Mouse (Mus musculus): ENCODE results near the gene Myl3.

Gene Myl3

DNA sequence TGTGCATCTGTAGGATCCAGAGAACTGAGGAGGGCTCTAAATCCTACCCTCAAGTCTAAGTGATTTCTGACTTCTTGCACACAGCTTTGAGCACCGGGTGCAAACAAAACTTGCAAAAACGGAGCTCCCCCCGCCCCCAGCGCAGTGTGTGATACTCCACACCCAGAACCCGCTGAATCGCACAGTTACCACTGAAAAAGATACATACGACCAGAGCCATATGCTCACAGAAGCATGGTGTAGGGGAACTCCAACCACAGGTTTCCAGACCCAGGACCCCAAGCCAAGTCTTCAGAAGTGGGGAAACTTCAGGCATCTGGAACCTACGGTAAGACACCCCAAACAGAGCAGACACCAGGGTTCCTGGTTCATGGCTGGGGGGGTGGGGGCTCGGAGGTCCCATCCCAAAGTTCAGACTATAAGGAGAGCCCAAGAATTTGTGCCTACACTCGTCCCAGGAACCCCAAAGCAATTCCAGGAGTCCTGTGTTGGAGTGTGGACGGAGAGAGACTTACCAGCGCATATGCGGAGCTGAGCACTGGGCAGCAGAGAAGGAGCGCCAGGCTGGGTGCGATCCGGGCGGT, at the start of gene Myl3:
TSS of gene Myl3 (plus strand) at position 151 of the 584 bp plus-strand sequence.
- no peak for DNase-seq (ENCODE audit: low read depth, low spot score)

DNA sequence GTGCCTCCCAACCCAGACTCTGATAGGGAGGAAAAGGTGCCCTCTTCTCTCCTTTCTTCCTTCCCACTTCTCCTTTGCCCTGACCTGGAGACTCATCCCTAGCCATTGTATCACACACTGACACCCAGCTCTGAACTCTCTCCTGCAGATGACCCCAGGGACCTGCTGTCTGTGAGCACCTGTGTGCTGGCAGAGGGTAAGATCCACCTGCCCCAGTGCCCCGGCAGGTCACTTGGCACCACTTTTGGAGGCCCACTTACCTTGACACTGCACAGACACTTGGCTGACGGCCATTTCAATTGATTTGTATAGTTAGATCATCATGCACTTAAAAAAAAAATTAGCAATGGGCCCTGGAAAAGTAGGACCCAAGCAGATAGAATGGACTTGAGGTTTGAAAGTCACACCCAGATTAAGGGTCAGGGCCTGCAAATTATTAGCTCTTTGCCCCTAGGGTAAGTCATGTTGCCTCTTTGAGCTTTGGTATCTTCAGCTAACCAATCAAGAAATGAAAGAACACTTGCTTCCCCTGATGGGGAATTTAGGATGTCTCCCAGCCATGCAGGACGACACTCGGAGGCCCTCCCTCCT, 46.4 kb upstream of the Myl3 start:
- DNase-seq (ENCODE audit: low read depth, low spot score): no peak

DNA sequence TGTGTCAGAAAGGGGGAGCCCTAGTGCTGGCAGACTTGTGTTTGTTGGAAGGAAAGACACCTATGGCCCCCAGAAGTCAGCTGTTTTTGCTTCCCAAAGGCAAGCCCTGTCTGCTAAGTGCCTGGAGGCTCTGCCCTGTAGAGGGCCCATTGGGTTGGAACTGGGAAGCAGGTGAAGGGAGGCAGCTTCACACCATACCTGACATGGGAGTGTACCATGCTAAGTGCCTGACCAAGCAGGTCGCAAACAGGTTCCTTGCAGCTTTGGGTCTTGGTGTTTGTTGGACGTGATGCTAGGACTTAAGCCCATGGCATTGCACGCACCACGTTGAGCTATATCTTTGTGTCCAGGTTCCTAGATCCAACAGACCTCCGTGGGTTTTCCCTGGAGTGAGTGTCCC, 45.2 kb upstream of the Myl3 start:
- no peak for DNase-seq (ENCODE audit: low read depth, low spot score)

DNA sequence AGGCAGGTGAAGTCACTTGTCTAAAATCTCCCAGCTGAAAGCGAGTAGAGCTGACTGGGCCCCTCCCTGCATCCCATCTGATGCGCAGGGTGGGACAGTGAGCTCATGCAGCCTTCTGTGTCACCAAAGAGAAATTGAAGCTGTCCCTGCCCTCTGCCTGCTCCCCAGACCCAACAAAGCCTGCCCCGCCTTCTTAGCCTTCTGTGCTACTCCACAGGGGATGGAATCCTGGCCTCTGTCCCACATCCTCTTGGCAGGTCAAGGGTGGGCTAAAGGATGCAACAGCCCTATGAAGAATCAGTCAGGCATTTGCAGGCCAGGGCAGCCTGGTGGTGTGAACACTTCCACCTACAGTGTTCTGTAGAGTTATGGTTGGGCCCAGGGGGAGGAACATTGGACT, 44.2 kb upstream of the Myl3 start:
- DNase-seq (ENCODE audit: low read depth, low spot score): peak; percentile 62

DNA sequence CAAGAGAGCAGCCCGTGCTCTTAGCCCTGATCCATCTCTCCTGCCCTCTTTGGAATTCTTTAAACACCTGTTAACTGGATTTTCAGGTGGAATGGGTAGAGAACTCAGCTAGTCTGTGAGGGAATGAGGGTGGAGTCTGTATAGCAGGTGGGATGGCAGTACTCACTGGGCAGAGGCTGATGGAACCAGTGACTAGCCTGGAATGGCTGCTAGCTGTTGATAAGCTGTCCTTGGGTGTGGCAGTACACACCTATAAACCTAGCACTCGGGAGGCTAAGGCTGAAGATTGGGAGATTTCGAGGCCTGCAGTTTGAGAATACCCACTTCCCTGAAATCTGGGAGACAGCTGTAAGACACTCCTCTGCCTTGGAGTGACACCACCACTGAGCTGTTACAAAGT, 42.1 kb upstream of the Myl3 start:
- DNase-seq (ENCODE audit: low read depth, low spot score): no peak

DNA sequence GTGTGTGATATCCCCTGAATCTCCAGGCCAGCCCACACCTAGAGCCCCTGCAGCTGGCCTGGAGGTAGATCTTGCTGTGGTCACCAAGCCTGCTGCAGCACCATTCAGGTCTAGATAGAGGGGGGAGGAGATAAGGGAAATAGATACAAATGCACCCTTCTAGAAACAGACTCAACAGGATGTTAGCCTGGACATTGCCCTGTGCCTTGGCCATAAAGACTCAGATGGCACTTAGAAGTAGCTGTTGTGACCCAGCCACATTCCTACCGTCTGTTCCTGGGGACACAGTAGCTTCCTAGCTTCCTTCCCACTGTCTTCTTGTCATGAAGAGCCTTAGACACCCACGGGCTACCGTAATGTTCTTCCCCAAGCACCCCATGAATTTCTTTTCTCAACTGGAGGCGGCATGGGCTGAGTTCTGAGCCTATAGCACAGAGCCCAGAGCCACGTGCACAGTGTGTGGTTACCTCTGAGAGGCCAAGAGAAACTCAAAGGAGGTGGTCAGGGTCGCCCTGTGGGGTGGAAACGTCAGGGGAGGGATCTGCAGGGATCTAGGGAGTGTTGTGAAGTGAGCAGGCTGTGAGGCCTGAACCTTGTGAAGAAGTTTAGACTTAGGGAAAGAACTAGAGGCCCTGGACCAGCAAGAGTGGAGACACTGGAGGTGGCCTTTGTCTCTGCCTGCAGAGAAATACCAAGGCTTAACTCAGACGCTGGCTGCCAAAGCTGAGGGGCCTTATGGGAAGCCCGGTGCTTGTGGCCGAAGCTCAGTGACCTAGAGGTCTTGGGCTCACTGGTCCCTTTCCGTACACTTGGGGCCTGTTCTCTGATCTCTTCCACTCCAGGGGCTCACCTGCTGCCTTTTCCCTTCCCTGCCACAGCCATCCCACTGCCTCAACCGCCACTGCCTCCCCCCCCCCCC, 40.3 kb upstream of the Myl3 start:
- DNase-seq (ENCODE audit: low read depth, low spot score): peak; percentile 45

DNA sequence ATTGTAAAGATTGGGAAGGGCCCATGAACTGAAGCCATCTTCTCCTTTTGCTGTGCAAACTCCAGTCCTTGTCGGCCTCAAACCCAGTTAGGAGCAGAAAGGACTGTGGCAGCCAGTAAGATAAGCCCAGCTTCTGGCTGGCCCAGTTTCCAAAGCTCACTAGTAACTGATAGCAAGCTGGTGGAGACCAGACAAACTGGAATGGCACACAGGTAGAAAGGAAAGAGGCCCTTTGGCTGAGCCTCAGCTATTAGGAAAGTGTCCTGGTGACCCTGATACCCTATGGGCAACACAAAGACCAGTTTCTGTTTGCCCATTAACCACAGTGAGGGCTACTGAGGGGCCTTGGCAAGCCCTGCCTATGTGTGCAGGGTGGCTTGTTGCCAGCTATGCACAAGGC, 38.8 kb upstream of the Myl3 start:
- peak; percentile 38 for DNase-seq (ENCODE audit: low read depth, low spot score)

DNA sequence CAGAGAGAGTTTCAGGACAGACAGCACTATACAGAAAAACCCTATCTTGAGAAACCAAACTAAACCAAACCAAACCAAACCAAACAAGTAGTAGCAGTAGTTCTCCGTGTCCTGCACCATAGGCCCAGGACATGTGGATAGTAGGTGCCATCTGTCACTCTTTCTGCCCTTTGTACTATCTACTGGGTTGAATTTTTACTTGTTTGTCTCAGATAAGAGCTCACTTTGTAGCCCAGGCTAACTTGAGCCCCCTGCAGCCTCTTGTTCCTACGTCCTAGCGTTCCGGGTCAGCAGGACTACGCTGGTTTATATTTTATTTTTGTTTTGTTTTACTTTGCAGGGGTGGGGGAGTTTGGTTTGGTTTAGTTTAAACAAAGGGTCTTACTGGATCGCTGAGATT, 37.7 kb upstream of the Myl3 start:
- DNase-seq (ENCODE audit: low read depth, low spot score): no peak

DNA sequence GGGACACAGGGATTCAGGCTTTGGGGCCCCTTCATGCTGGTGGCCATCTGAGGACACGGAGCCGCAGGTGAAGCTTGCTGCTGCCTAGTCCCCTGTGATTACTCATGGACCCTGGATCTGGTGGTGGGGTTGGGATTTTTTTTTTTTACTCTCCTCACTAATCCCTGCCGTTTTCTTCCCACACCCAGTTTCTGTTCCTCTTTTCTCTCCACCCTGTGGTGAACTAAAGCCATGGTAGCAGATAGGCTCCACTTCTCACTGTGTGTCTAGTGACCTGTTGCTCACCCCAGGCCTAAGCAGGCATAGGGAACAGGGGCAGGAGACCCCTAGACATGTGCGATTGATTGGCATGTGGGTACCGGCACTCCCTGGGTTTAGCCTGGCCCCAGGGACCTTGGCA, 34.9 kb upstream of the Myl3 start:
- DNase-seq (ENCODE audit: low read depth, low spot score): no peak

DNA sequence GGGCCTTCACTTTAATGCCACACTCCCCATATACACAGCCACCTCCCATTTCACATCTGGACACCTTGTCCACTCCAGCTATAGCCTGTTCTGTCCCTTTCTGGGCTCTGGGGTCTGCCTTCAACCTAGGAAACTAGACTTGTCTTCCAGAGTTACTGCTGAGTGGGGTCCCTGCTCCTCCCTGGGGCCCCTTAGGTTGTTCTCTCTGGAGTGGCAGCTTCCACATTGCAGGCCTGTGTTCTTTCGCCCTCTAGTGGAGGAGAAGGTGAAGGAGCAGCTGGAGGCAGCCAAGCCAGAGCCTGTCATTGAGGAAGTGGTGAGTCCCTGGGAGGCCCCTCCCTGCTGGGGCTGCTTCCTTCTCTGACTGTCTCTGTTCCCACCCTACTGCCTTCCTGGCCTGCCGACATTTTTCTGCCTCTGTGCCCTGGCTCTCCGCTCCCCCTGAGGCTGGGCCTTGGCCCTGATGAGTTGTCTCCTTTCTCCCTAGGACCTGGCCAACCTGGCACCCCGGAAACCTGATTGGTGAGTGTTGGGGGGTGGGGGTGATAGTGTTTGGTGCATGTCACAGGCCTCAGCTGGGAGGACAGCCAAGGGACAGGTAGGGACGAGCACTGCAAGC, 31.9 kb upstream of the Myl3 start:
- peak; percentile 82 for DNase-seq (ENCODE audit: low read depth, low spot score)

DNA sequence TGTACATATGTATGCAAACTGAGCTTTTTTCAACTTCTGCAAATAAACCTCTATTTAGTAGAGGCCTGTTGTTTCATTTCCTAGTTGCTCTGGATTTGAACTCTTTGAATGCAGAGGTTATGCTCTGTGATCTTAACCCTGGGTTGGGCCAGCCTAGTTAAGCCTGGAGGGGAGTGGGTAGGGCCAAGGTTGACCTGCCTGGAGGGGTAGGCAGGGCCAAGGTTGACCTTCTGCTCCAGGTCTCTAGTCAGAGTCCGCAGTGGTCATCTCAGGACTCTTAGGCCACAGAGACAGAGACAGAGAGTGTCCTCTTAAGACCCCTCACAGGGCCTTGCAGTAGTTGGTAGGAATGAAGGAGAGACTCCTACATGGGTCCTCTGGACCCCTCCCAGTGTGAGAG, 30.1 kb upstream of the Myl3 start:
- no peak for DNase-seq (ENCODE audit: low read depth, low spot score)

DNA sequence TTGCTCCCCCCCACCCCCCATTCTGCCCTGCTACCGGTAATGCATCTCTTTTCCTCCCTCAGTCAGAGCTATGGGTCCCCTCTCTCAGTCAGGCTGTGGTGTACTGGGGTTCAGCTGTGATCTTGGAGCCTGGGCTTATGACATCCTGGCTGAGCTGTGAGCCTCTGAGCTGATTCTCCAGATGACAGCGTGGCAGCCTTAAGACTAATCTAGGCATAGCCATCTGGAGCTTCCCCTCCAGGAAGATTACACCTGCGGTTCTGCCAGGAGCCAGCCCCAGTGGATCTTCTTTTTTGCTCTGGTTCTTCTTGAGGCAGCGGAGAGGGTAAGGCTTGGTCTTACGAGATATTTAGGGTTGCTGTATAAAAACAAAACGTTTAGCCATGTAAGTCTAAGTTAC, 29.7 kb upstream of the Myl3 start:
- DNase-seq (ENCODE audit: low read depth, low spot score): peak; percentile 76

DNA sequence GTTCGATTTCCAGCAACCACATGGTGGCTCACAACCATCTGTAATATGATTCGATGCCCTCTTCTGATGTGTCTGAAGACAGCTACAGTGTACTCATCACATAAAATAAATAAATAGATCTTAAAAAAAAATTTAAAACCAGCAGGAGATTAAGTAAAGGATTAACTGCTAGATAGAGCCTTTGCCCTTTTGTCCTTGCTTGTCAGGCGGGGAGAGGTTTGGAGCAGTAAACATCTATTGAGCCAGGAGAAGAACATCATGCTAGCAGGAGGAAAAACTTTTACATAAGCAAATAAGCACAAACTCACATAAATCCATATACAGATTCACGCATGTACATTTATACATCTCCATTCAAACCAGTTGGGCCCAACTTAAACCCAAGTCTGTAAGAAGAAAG, 29.1 kb upstream of the Myl3 start:
- no peak for DNase-seq (ENCODE audit: low read depth, low spot score)

DNA sequence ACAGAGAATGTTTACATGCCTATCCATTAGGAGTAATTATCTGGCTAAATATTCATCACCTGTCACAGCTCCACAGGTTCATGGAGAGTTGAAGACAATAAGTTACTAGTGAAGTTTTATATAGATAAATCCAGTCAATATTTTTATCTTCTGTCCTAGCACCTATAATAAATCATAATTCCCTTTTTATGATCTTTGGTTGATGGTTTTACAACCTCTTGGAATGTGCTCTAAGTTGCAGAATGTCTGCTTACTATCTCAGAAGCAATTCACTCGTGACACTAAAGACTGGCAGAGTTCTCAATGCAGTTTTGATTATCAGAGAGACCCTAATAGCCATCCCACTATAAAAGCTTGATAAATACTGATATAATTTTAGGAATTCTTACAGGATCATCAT, 28.3 kb upstream of the Myl3 start:
- no peak for DNase-seq (ENCODE audit: low read depth, low spot score)

DNA sequence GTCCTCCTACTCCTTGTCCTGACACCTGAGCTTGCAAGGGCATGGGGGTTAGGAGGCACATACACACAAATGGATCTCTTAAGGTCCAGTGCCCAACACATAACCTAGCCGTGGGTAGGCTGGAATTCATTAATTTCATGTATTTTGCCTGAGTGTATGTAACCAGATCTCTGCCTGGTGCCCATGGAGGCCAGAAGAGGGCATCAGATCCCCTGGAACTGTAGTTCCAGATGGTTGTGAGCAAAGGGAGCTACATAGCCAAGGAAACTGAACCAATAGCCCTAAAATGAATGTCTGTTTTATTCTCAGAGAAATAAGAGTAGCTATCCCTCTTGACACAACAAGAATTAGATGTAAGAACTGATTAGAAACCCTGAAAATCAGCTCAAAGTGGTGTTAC, 26.2 kb upstream of the Myl3 start:
- DNase-seq (ENCODE audit: low read depth, low spot score): peak; percentile 34

DNA sequence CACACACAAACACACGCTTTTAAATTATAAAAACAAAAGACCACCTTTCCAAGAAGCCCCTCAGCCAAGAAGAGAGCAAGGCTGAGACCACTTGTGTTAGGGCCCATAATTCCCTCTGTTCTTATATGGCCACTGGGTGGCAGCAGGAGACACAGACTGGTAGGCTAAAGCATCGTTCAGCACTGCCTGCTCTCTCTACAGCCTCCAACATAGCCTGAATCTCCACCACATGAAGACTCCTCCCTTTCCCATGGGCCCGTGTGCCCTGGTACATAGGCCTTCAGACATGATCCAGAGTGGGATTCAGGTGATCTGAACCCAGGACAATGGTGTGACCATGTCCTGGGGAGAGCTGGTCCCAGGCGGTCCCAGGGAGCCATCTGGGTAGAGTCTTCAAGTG, 24.9 kb upstream of the Myl3 start:
- DNase-seq (ENCODE audit: low read depth, low spot score): peak; percentile 85

DNA sequence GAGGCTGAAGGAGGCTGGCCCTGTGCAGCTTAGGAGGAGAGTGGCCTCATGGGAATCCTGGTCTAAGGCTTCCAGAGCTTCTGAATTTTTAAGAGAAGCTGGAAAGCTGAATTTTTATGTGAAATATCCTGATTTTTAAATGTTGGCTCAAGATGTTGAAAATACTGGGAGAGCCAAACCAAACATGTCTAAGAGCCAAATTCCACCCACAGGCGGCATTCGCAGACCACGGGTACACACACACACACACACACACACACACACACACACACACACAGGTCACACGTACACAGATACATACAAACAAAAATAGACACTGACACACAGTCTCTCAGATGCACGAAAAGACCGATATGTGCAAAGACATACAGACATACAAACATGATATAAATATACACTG, 23.6 kb upstream of the Myl3 start:
- DNase-seq (ENCODE audit: low read depth, low spot score): no peak

DNA sequence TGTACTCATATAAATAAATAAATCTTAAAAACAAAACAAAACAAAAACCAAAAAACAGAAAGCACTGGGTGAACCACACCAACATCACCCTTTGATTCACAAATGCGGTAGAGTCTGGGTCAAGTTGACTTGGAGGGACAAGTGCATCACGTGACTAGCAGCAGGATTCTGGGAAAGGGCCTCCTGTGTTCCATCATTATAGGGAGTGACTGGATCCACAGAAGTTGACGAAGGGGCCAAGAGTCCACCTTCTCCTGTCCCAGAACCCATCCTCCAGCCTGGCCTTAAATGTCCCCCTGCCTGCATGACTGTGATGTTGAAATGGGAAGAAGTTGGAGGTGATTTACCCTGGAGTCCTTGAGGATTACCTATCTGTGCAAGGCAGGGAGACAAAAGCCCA, 22.9 kb upstream of the Myl3 start:
- no peak for DNase-seq (ENCODE audit: low read depth, low spot score)

DNA sequence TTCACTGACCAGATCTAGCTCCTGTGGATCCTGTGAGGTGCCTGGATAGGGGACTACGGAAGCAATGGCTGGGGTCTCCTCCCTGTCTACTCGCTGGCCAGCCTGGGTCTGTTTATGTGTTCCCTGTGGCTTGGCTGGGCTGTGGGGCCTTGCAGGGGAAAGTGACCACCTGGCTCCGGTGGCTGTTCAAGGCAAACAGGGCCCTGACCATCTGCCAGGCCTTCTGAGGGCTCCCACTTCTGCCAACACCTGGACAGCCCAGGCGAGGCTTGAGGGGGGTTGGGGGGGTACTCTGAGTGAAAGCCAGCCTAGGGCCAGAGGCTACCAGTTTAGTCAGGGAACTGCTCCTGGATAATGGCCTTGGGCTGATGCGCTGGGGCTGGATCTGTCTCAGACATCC, 21.7 kb upstream of the Myl3 start:
- no peak for DNase-seq (ENCODE audit: low read depth, low spot score)

DNA sequence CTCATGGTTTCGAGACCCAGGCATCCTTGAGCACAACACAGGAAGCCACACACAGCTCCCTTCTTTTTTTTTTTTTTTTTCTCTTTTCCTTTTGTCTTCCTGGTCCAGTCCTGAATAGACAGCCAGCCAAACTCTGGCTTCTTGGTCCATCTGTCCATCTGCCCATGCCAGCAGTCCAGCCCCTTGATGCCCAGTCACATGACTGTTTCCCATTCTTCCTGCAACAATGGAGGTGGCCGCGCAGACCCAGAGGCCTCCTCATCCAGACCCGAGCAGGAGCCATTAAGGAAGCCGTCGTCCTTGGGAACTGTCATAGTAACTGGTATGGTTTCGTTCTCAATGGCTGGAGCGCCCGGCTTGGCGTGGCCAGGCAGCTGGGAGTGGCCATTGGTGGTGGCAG, 19.6 kb upstream of the Myl3 start:
- DNase-seq (ENCODE audit: low read depth, low spot score): no peak

DNA sequence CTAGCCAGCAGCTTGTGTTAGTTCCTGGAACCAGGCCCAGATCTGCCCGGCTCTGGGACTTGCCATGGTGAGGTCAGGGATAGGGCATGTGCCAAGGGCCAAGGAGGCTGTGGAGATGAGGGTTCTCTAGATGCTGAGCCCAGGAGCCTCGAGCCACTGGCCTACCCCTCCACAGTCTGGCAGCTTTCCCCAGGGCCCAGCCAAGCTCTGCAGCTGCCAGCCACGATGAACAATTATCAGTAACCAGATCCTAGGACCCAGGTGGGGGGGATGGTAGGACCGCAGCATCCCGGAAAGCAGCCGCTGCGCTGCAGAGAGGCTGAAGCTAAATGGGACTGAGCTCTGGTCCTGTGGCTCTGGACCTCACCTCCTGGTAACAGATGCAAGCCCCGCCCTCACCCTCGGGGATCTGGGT, 15.9 kb upstream of the Myl3 start:
- peak; percentile 74 for DNase-seq (ENCODE audit: low read depth, low spot score)

DNA sequence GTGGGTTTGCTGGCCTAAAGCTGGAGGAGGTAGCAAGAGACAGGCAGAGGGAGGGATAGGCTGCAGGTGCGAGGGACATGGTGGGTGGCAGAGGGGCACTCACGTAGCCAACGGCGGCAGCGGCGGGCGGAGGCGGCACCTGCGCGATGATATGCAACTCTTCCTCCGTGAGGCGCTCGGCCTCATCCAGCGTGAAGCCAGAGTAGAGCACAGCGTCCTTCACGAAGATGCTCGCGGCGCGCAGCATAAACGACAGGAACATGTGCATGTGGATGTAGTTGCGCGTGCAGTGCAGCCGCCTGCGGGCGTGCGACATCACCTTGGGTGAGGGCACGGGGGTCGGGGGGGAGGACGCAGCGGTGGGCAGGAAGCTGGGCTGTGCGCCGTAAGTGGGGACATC, 14.8 kb upstream of the Myl3 start:
- peak; percentile 58 for DNase-seq (ENCODE audit: low read depth, low spot score)

DNA sequence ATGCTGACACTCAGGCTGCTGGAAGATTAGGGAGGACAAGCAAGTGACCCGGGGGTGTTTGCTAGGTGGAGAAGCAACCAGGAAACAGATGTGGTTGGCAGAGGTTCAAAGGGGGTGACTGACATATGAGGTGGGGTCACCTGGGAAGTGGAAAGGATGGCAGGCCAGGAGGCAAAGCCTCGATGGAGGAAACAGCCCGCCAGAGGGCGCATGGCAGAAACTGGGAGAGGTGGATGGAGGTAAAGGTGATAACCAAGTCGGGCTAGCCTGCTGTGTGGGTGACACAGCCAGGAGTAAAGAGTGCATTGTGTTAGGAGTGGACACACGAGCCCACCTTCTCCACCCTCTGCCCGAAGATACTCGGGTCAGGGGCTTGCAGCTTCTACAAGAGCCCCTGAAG, 11.8 kb upstream of the Myl3 start:
- peak; percentile 44 for DNase-seq (ENCODE audit: low read depth, low spot score)
